Mouse (Mus musculus) lung, adult 2 months (tissue): Measurements from ENCODE around the gene Sirt3. TPM values are rescaled to one million over a fixed set of nuclear protein-coding genes. Genes with fewer than 3 reads are reported as not detected.
"Not testable (repeated sequence)": the region's sequence is repeated elsewhere in the genome, so short reads cannot be mapped to it uniquely, and the experiment has no call there.

Experiments
- DNase-seq: peaks from one replicate; pipeline ENCODE4 v3.0.0; 2022
- H3K4me1 ChIP-seq: fragments of 200-500 bp; 2 replicates; pipeline ENCODE4 v1.6.1; 2011; ENCODE audit warnings: low read length; ENCODE audit not compliant: control insufficient read depth, insufficient read depth
- H3K4me3 ChIP-seq: fragments of 200-500 bp; replicated peaks from 2 replicates; pipeline ENCODE3; 2011; ENCODE audit warnings: low read depth, mild to moderate bottlenecking, control low read depth, low read length; ENCODE audit errors: extremely low read depth
- CTCF ChIP-seq: fragments of 200-500 bp; IDR thresholded peaks from 2 replicates; pipeline ENCODE4 v1.5.1; 2011; ENCODE audit warnings: mild to moderate bottlenecking, low read length, control low read depth; ENCODE audit not compliant: insufficient read depth
- POLR2A ChIP-seq: fragments of 200-500 bp; IDR thresholded peaks from 2 replicates; pipeline ENCODE4 v1.6.1; 2011; ENCODE audit warnings: low read depth, mild to moderate bottlenecking, control low read depth, low read length, borderline replicate concordance; ENCODE audit errors: extremely low read depth
- WGBS: fragments of 180-500 bp; shearing (Covaris S2); methylation state at CpG from one replicate; pipeline ENCODE4 v1.1.7; 2018; 5-methylcytosine and 5-hydroxymethylcytosine counted together
- polyA plus RNA-seq: library from polyadenylated mRNA; depleted of rRNA; stranded (reverse); fragments of >200 nt; gene quantifications from 2 replicates; pipeline ENCODE4 v1.2.3, GENCODE M21; 2012

Sirt3 gene
- polyA plus RNA-seq, 1 experiment: 27.0 TPM

GRCm38 (mm10) chr7:140900220-140900619 lies 18.1 kb upstream of the Sirt3 start, which contains the start of gene Cox8b:
Cox8b (minus strand) TSS chr7:140900446.
- 63% methylated on average over 10 of the region's 10 CpGs for WGBS
- Histone ChIP-seq H3K4me3 (no peak within 1 kb of the TSS), H3K4me1 (0 out of 2 replicates have a peak, but pooled peaks cover 2% of the 10 kb centered on the region)
- TF ChIP-seq POLR2A: no peak
- DNase-seq: no peak

- no peak for TF ChIP-seq CTCF
- TF ChIP-seq POLR2A: no peak
- DNase-seq: no peak
- WGBS: 60% methylated on average over 3 of the region's 3 CpGs
- Histone ChIP-seq H3K4me1 (0 out of 2 replicates have a peak, but pooled peaks cover 2% of the 10 kb centered on the region), H3K4me3 (no peak overlapping the region)
These were observed 17.0 kb upstream of the Sirt3 start for GRCm38 (mm10) chr7:140899121-140899520.

- WGBS: 88% methylated on average over 7 of the region's 7 CpGs
- TF ChIP-seq POLR2A (no peak), CTCF (no peak)
- Histone ChIP-seq H3K4me1 (no peaks in the 10 kb centered on the region), H3K4me3 (no peak overlapping the region)
- DNase-seq: no peak
These were observed 15.8 kb upstream of the Sirt3 start for GRCm38 (mm10) chr7:140897863-140898262.

- no peak overlapping the region for H3K4me3 ChIP-seq
- no peak for DNase-seq
- TF ChIP-seq CTCF (no peak), POLR2A (no peak)
- H3K4me1 ChIP-seq: no peaks in the 10 kb centered on the region
- 87% methylated on average over 3 of the region's 3 CpGs for WGBS
These were observed 12.5 kb upstream of the Sirt3 start for GRCm38 (mm10) chr7:140894611-140895010.

GRCm38 (mm10) chr7:140894031-140894430 lies 11.9 kb upstream of the Sirt3 start:
- no peak for DNase-seq
- H3K4me3 ChIP-seq: no peak overlapping the region
- no peaks in the 10 kb centered on the region for H3K4me1 ChIP-seq
- WGBS: 89% methylated on average over 7 of the region's 7 CpGs
- TF ChIP-seq POLR2A: no peak
- TF ChIP-seq CTCF: no peak

GRCm38 (mm10) chr7:140890636-140891035 lies 8.5 kb upstream of the Sirt3 start:
- H3K4me1 ChIP-seq, DNase-seq, H3K4me3 ChIP-seq: not testable (repeated sequence)
- 95% methylated on average over 16 of the region's 16 CpGs for WGBS

GRCm38 (mm10) chr7:140882469-140882803 lies 327 bp upstream of the Sirt3 start:
- peak overlapping the region; percentile 78 for H3K4me3 ChIP-seq
- under 1% methylated on average over 12 of the region's 12 CpGs for WGBS
- peaks cover 3% of the 10 kb centered on the region for H3K4me1 ChIP-seq
- no peak for TF ChIP-seq POLR2A
- TF ChIP-seq CTCF: no peak
- no peak for DNase-seq

GRCm38 (mm10) chr7:140880865-140881515 lies 1.1 kb downstream of the Sirt3 start:
- DNase-seq: no peak
- TF ChIP-seq CTCF: no peak
- no peak for TF ChIP-seq POLR2A
- 11% methylated on average over 8 of the region's 8 CpGs for WGBS
- H3K4me1 ChIP-seq: peaks cover 3% of the 10 kb centered on the region
- peak overlapping the region; percentile 44 for H3K4me3 ChIP-seq

- Histone ChIP-seq H3K4me3 (no peak overlapping the region), H3K4me1 (peaks cover 3% of the 10 kb centered on the region)
- 65% methylated on average over 3 of the region's 3 CpGs for WGBS
- no peak for DNase-seq
- TF ChIP-seq CTCF (no peak), POLR2A (no peak)
These were observed 1.7 kb downstream of the Sirt3 start for GRCm38 (mm10) chr7:140880419-140880818.

- H3K4me3 ChIP-seq: no peak overlapping the region
- WGBS: 78% methylated on average over 7 of the region's 7 CpGs
- TF ChIP-seq POLR2A: no peak
- no peak for TF ChIP-seq CTCF
- peaks cover 3% of the 10 kb centered on the region for H3K4me1 ChIP-seq
- DNase-seq: no peak
These were observed 2.8 kb downstream of the Sirt3 start for GRCm38 (mm10) chr7:140879355-140879754.
